Mouse (Mus musculus): Measurements from ENCODE around the gene Pilrb2. TPM values are rescaled to one million over a fixed set of nuclear protein-coding genes. Genes with fewer than 3 reads are reported as not detected.

The Pilrb2 gene
- 1 to 10 TPM in 1 of 2 experiments, not detected in 1; 6.5 TPM for polyA plus RNA-seq (2017; shearing (Covaris generic))

DNA sequence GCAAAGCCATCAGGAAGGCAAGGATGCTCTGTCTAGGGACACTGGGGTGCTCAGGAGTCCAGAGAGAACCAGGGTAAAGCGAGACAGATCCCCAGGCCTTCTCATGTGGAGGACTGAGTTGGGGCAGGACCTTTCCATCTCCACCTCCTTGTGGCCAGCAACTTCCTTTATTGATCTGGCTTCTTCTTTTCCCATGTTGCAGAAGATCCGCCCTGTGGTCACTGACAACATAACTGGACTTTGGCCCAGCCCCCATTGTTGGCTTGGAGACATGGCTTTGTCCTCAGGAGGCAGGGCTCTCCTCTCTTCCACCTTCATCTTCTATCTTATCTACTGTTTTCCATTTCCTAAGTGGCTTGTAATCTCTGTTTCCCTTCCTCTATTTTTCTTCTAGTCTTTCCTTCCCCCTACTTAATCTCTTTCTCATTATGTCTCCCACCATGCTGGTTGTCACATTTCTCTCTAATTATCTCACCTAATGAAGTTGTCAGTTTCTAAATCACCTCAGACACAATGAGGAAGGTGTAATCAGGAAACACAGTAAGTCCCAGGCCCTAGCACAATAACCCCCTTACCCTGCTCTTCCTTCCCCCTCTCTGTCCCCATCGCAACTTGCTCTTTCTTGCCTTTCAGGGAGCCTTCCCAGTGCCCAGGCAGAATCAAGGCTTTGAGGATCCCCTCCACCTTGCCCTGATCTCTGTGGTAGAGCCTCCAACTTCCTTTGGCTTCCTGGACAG, at the start of gene Pilrb2:
Gene Pilrb2 (minus strand): TSS at position 172 of the 737 bp plus-strand sequence.

DNA sequence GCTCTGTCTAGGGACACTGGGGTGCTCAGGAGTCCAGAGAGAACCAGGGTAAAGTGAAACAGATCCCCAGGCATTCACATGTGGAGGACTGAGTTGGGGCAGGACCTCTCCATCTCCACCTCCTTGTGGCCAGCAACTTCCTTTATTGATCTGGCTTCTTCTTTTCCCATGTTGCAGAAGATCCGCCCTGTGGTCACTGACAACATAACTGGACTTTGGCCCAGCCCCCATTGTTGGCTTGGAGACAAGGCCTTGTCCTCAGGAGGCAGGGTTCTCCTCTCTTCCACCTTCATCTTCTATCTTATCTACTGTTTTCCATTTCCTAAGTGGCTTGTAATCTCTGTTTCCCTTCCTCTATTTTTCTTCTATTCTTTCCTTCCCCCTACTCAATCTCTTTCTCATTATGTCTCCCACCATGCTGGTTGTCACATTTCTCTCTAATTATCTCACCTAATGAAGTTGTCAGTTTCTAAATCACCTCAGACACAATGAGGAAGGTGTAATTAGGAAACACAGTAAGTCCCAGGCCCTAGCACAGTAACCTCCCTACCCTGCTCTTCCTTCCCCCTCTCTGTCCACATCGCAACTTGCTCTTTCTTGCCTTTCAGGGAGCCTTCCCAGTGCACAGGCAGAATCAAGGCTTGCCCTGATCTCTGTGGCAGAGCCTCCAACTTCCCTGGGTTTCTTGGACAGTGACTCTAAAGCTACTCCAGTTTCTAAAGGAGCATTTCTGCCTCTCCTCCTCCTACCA, 13.5 kb downstream of the Pilrb2 start, which contains the start of gene Pilrb1:
Gene Pilrb1 (minus strand): TSS at position 147 of the 751 bp plus-strand sequence.

DNA sequence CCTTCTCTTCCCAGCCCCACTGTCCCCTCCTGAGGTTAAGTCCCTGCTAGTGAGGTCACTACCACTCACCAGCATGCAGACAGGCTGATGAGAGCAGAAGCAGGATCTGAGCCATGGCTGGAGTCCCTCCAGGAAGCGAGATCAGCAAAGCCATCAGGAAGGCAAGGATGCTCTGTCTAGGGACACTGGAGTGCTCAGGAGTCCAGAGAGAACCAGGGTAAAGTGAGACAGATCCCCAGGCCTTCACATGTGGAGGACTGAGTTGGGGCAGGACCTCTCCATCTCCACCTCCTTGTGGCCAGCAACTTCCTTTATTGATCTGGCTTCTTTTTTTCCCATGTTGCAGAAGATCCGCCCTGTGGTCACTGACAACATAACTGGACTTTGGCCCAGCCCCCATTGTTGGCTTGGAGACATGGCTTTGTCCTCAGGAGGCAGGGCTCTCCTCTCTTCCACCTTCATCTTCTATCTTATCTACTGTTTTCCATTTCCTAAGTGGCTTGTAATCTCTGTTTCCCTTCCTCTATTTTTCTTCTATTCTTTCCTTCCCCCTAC, 35.6 kb downstream of the Pilrb2 start, which contains the start of gene Pilra:
Gene Pilra (minus strand): TSS at position 316 of the 555 bp plus-strand sequence.

Other genes starting within 250 kb of the Pilrb2 start
- gene Fbxo24, start 242.8 kb downstream of the Pilrb2 start, polyA plus RNA-seq (2017; shearing (Covaris generic)): under 1 TPM; 0.33 to 0.52 TPM
- 100 to 1,000 TPM; 290 to 324 TPM for gene Lrch4, start 242.7 kb downstream of the Pilrb2 start, polyA plus RNA-seq (2017; shearing (Covaris generic))
- 10 to 100 TPM; 73.7 to 90.1 TPM for gene Gm20605, start 242.6 kb downstream of the Pilrb2 start, polyA plus RNA-seq (2017; shearing (Covaris generic))
- 100 to 1,000 TPM; 128 to 152 TPM for gene Sap25, start 230.5 kb downstream of the Pilrb2 start, polyA plus RNA-seq (2017; shearing (Covaris generic))
- under 1 TPM in 1 of 2 experiments, not detected in 1; 0.99 TPM for gene Irs3, start 226.1 kb downstream of the Pilrb2 start, polyA plus RNA-seq (2017; shearing (Covaris generic))
- gene Agfg2, start 187.1 kb downstream of the Pilrb2 start, polyA plus RNA-seq (2017; shearing (Covaris generic)): 10 to 100 TPM; 24.5 to 38.9 TPM
- 1 to 10 TPM in 1 of 2 experiments, under 1 TPM in 1; 0.16 to 1.3 TPM for gene Nyap1, start 130.2 kb downstream of the Pilrb2 start, polyA plus RNA-seq (2017; shearing (Covaris generic))
- 100 to 1,000 TPM; 338 to 405 TPM for gene Tsc22d4, start 126.1 kb downstream of the Pilrb2 start, polyA plus RNA-seq (2017; shearing (Covaris generic))
- gene Ppp1r35, start 93.0 kb downstream of the Pilrb2 start, polyA plus RNA-seq (2017; shearing (Covaris generic)): 100 to 1,000 TPM; 101 to 106 TPM
- 10 to 100 TPM; 34.7 to 39.4 TPM for gene Mepce, start 84.2 kb downstream of the Pilrb2 start, polyA plus RNA-seq (2017; shearing (Covaris generic))
- 10 to 100 TPM; 10.4 to 23.8 TPM for gene Zcwpw1, start 84.0 kb downstream of the Pilrb2 start, polyA plus RNA-seq (2017; shearing (Covaris generic))
- gene Pilra, start 35.5 kb downstream of the Pilrb2 start, polyA plus RNA-seq (2017; shearing (Covaris generic)): 1 to 10 TPM in 1 of 2 experiments, under 1 TPM in 1; 0.36 to 4.3 TPM
- gene Pilrb1, start 13.7 kb downstream of the Pilrb2 start, polyA plus RNA-seq (2017; shearing (Covaris generic)): under 1 TPM in 1 of 2 experiments, not detected in 1; 0.56 TPM
- gene Cyp3a13, start 49.8 kb upstream of the Pilrb2 start, polyA plus RNA-seq (2017; shearing (Covaris generic)): 1 to 10 TPM in 1 of 2 experiments, under 1 TPM in 1; 0.11 to 1.0 TPM
- gene Gjc3, start 91.3 kb upstream of the Pilrb2 start, polyA plus RNA-seq (2017; shearing (Covaris generic)): under 1 TPM in 1 of 2 experiments, not detected in 1; 0.04 TPM
- gene Azgp1, start 109.7 kb upstream of the Pilrb2 start, polyA plus RNA-seq (2017; shearing (Covaris generic)): 1 to 10 TPM in 1 of 2 experiments, under 1 TPM in 1; 0.23 to 1.0 TPM
- gene Smok3a, start 149.4 kb upstream of the Pilrb2 start, polyA plus RNA-seq (2017; shearing (Covaris generic)): 1 to 10 TPM in 1 of 2 experiments, under 1 TPM in 1; 0.11 to 2.1 TPM
- 1 to 10 TPM in 1 of 2 experiments, not detected in 1; 7.7 TPM for gene Smok3b, start 149.6 kb upstream of the Pilrb2 start, polyA plus RNA-seq (2017; shearing (Covaris generic))
- 1 to 10 TPM in 1 of 2 experiments, under 1 TPM in 1; 0.35 to 2.9 TPM for gene Smok3c, start 181.4 kb upstream of the Pilrb2 start, polyA plus RNA-seq (2017; shearing (Covaris generic))
- 10 to 100 TPM; 11.9 to 14.3 TPM for gene Zkscan1, start 213.3 kb upstream of the Pilrb2 start, polyA plus RNA-seq (2017; shearing (Covaris generic))
- 10 to 100 TPM; 23.1 to 27.3 TPM for gene Zscan21, start 245.1 kb upstream of the Pilrb2 start, polyA plus RNA-seq (2017; shearing (Covaris generic))

All from inflammation-experienced regulatory T-cells (primary cell).